Mouse (Mus musculus) midbrain, embryonic 14.5 days (tissue): ENCODE measurements at regions not wholly inside any gene's neighbourhood (a gene's known extent, or its start where the extent isn't known, plus 50 kb on each side); places are given as distances from the start of the nearest gene placed in this dataset.

Experiments used
- ATAC-seq: fragments of 200-750 bp; cut with Nextera tagmentation; 2 replicates; pipeline ENCODE4 v1.8.0; 2017; ENCODE audit warnings: moderate number of reproducible peaks, moderate library complexity; ENCODE audit not compliant: low FRiP score, low TSS enrichment
- DNase-seq: peaks from one replicate; pipeline ENCODE4 v3.0.0-alpha.2; 2015
- H3K27ac ChIP-seq: fragments of 300-500 bp; sonication (generic); replicated peaks from 2 replicates; pipeline ENCODE4 v1.5.1; 2014; ENCODE audit warnings: mild to moderate bottlenecking, low read depth, low read length, moderate library complexity
- H3K27me3 ChIP-seq: fragments of 300-500 bp; sonication (generic); 2 replicates; pipeline ENCODE4 v1.6.1; 2014; ENCODE audit warnings: low read length, control low read depth, mixed read lengths; ENCODE audit not compliant: control insufficient read depth, insufficient read depth
- H3K36me3 ChIP-seq: fragments of 300-500 bp; sonication (generic); 2 replicates; pipeline ENCODE4 v1.6.1; 2014; ENCODE audit warnings: low read length, control low read depth; ENCODE audit not compliant: control insufficient read depth, insufficient read depth
- H3K4me1 ChIP-seq: fragments of 300-500 bp; sonication (generic); 2 replicates; pipeline ENCODE4 v1.6.1; 2014; ENCODE audit warnings: mild to moderate bottlenecking, antibody characterized with exemption, low read length, control low read depth; ENCODE audit not compliant: control insufficient read depth, insufficient read depth
- H3K4me2 ChIP-seq: fragments of 300-500 bp; sonication (generic); 2 replicates; pipeline ENCODE4 v1.6.1; 2014; ENCODE audit warnings: mild to moderate bottlenecking, low read length, moderate library complexity
- H3K4me3 ChIP-seq: fragments of 300-500 bp; sonication (generic); replicated peaks from 2 replicates; pipeline ENCODE4 v1.5.1; 2014; ENCODE audit warnings: low read depth, low read length
- H3K9ac ChIP-seq: fragments of 300-500 bp; sonication (generic); replicated peaks from 2 replicates; pipeline ENCODE4 v1.6.1; 2014; ENCODE audit warnings: mild to moderate bottlenecking, low read length, moderate library complexity
- H3K9me3 ChIP-seq: fragments of 300-500 bp; sonication (generic); 2 replicates; pipeline ENCODE4 v1.6.1; 2016; ENCODE audit warnings: low read length, control low read depth, mixed read lengths; ENCODE audit not compliant: control insufficient read depth
- WGBS: fragments of 180-500 bp; shearing (Covaris S2); extraction: QIAGEN DNeasy Blood & Tissue Kit; methylation state at CpG from one replicate; pipeline ENCODE4 v1.1.7; 2014; 5-methylcytosine and 5-hydroxymethylcytosine counted together

GRCm38 (mm10) chr7:37333451-37333850 lies 440.0 kb downstream of the Zfp536 start:
- 75% methylated on average over 16 of the region's 16 CpGs for WGBS
- Histone ChIP-seq H3K9me3 (no peaks in the 10 kb centered on the region; the same call in 1 of the 2 replicates), H3K4me3 (no peak overlapping the region), H3K27me3 (no peaks in the 10 kb centered on the region), H3K36me3 (no peaks in the 10 kb centered on the region), H3K9ac (no peak overlapping the region), H3K4me2 (no peak overlapping the region), H3K27ac (no peak overlapping the region), H3K4me1 (peaks cover 24% of the 10 kb centered on the region)
- DNase-seq (no peak), ATAC-seq (no peak)

DNA sequence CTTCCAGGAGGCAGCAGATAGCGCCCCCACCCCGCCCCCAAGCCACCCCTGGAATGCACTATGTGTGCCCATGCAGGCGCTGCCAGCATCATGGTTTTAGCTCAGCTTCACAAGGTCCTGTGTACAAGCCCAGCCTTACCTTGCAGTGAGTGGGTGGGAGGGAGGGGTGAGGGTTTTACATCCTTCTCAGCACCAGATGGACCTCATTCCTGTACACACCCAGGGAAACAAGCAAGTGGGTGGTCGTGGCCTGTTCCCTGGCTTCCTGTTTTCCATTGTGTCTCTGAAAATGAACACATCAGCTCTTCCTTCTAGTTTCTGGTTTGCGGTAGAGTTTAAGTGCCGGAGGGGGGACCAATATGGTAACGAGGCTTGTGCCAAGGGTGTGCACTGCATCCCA lies 438.2 kb downstream of the Zfp536 start:
- Histone ChIP-seq H3K36me3 (no peaks in the 10 kb centered on the region), H3K27me3 (no peaks in the 10 kb centered on the region), H3K4me2 (no peak overlapping the region), H3K27ac (no peak overlapping the region), H3K9me3 (no peaks in the 10 kb centered on the region), H3K9ac (no peak overlapping the region), H3K4me1 (peaks cover 27% of the 10 kb centered on the region), H3K4me3 (no peak overlapping the region)
- DNase-seq (no peak), ATAC-seq (no peak)
- WGBS: 49% methylated on average over 7 of the region's 7 CpGs

- H3K4me2 ChIP-seq: peak overlapping the region; percentile 73
- H3K9me3 ChIP-seq: no peaks in the 10 kb centered on the region
- peak overlapping the region; percentile 43 for H3K9ac ChIP-seq
- peak overlapping the region; percentile 34 for H3K4me3 ChIP-seq
- ATAC-seq (no peak; the same call in 1 of the 2 replicates), DNase-seq (no peak)
- H3K27ac ChIP-seq: peak overlapping the region; percentile 66
- 5% methylated on average over 12 of the region's 12 CpGs for WGBS
- no peaks in the 10 kb centered on the region for H3K27me3 ChIP-seq
- no peaks in the 10 kb centered on the region for H3K36me3 ChIP-seq
- H3K4me1 ChIP-seq: peaks cover 27% of the 10 kb centered on the region
Measured at GRCm38 (mm10) chr7:37336171-37336850, 437.1 kb downstream of the Zfp536 start.

GRCm38 (mm10) chr7:37336851-37337531 lies 436.4 kb downstream of the Zfp536 start:
- H3K4me2 ChIP-seq: peak overlapping the region; percentile 73
- peaks cover 27% of the 10 kb centered on the region for H3K4me1 ChIP-seq
- no peaks in the 10 kb centered on the region for H3K27me3 ChIP-seq
- 6% methylated on average over 28 of the region's 28 CpGs for whole genome bisulfite sequencing
- H3K9me3 ChIP-seq: no peaks in the 10 kb centered on the region
- H3K36me3 ChIP-seq: no peaks in the 10 kb centered on the region
- H3K4me3 ChIP-seq: peak overlapping the region; percentile 34
- peak overlapping the region; percentile 43 for H3K9ac ChIP-seq
- DNase-seq (peak; percentile 74), ATAC-seq (peak; percentile 52; the same call in 1 of the 2 replicates)
- peak overlapping the region; percentile 66 for H3K27ac ChIP-seq

GRCm38 (mm10) chr7:37337616-37338015 lies 435.8 kb downstream of the Zfp536 start:
- H3K4me3 ChIP-seq: no peak overlapping the region
- H3K4me1 ChIP-seq: peaks cover 31% of the 10 kb centered on the region
- no peak overlapping the region; the same call in 1 of the 2 replicates for H3K9ac ChIP-seq
- peak overlapping the region; percentile 73 for H3K4me2 ChIP-seq
- H3K27ac ChIP-seq: peak overlapping the region; percentile 66; the same call in 1 of the 2 replicates
- no peaks in the 10 kb centered on the region for H3K9me3 ChIP-seq
- H3K36me3 ChIP-seq: no peaks in the 10 kb centered on the region
- H3K27me3 ChIP-seq: no peaks in the 10 kb centered on the region
- no peak for DNase-seq
- no peak for ATAC-seq
- WGBS: 53% methylated on average over 11 of the region's 11 CpGs

- ATAC-seq: no peak
- Histone ChIP-seq H3K36me3 (no peaks in the 10 kb centered on the region), H3K27ac (0 out of 2 replicates have a peak overlapping the region, but pooled peaks have one; percentile 66), H3K9ac (no peak overlapping the region), H3K9me3 (no peaks in the 10 kb centered on the region), H3K27me3 (no peaks in the 10 kb centered on the region), H3K4me1 (peaks cover 36% of the 10 kb centered on the region), H3K4me2 (peak overlapping the region; percentile 73), H3K4me3 (no peak overlapping the region)
- 19% methylated on average over 11 of the region's 11 CpGs for WGBS
- DNase-seq: peak; percentile 43
Measured at GRCm38 (mm10) chr7:37338067-37338501, 435.4 kb downstream of the Zfp536 start.

GRCm38 (mm10) chr7:37342613-37343012 lies 430.8 kb downstream of the Zfp536 start:
- H3K9ac ChIP-seq: peak overlapping the region; percentile 48; the same call in 1 of the 2 replicates
- no peaks in the 10 kb centered on the region for H3K36me3 ChIP-seq
- peaks cover 26% of the 10 kb centered on the region for H3K4me1 ChIP-seq
- ATAC-seq (peak; percentile 40; the same call in 1 of the 2 replicates), DNase-seq (no peak)
- WGBS: 14% methylated on average over 11 of the region's 11 CpGs
- peak overlapping the region; percentile 30 for H3K4me3 ChIP-seq
- no peak overlapping the region for H3K27ac ChIP-seq
- H3K27me3 ChIP-seq: no peaks in the 10 kb centered on the region
- H3K4me2 ChIP-seq: peak overlapping the region; percentile 60
- H3K9me3 ChIP-seq: no peaks in the 10 kb centered on the region

- no peaks in the 10 kb centered on the region for H3K27me3 ChIP-seq
- no peak overlapping the region for H3K27ac ChIP-seq
- WGBS: 9% methylated on average over 23 of the region's 23 CpGs
- H3K4me3 ChIP-seq: peak overlapping the region; percentile 30
- H3K4me1 ChIP-seq: peaks cover 21% of the 10 kb centered on the region
- no peaks in the 10 kb centered on the region for H3K9me3 ChIP-seq
- H3K36me3 ChIP-seq: no peaks in the 10 kb centered on the region
- peak; percentile 63; the same call in 1 of the 2 replicates for ATAC-seq
- H3K4me2 ChIP-seq: peak overlapping the region; percentile 60
- peak overlapping the region; percentile 48; the same call in 1 of the 2 replicates for H3K9ac ChIP-seq
- peak; percentile 67 for DNase-seq
Measured at GRCm38 (mm10) chr7:37343021-37343593, 430.3 kb downstream of the Zfp536 start.
